Mouse (Mus musculus) urinary bladder, postnatal 36 days (tissue): ENCODE measurements at regions not wholly inside any gene's neighbourhood (a gene's known extent, or its start where the extent isn't known, plus 50 kb on each side); places are given as distances from the start of the nearest gene placed in this dataset.

Experiments
- DNase-seq, 2 experiments: peaks; one replicate each; pipeline ENCODE4 v3.0.0; 2022; ENCODE audit warnings: low spot score in 2 of 2, mixed read lengths in 1 of 2

DNA sequence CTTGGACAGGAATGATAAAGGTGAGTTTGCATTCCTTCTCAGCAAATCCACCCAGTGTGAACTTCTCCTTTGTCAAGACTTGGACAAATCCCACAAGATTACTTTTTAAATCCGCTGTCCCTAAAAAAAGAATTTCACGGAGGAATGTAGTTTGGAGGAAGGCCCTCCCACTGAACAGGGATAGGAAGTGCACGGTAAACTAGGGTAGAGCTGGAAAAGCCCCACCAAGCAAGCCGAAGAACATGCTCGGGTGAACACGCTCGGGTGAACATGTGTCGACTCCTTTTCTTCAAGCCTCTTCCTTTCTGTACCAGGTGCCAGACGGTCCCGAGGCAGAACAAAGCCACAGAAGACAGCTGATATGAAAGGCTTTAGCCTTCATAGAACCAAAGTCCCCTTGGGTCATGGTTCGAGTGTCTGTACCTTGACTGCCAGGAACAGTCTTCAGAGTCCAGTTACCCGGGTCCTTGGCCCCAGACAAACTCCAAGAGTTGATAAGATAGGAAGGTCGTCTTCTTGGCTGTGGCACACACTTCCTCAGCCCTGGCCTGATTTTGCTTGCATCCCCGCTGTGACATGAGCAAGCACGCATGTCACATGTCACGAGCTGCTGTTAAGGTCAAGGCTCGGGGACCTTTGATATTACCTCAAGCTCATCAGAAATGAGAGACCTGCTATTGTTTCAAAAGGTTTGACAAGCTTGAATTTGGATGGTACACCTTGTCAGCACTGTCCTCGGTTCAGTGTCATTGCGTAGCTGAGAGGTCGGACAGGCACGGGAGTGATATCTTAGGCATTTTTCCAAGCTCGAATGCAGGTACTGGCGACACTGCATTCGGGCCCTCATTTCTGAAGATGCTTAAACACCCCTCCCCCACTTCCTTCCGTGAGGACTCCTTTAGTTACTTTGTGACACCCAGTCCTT, 51.5 kb upstream of the Ryk start:
- no peak for DNase-seq

DNA sequence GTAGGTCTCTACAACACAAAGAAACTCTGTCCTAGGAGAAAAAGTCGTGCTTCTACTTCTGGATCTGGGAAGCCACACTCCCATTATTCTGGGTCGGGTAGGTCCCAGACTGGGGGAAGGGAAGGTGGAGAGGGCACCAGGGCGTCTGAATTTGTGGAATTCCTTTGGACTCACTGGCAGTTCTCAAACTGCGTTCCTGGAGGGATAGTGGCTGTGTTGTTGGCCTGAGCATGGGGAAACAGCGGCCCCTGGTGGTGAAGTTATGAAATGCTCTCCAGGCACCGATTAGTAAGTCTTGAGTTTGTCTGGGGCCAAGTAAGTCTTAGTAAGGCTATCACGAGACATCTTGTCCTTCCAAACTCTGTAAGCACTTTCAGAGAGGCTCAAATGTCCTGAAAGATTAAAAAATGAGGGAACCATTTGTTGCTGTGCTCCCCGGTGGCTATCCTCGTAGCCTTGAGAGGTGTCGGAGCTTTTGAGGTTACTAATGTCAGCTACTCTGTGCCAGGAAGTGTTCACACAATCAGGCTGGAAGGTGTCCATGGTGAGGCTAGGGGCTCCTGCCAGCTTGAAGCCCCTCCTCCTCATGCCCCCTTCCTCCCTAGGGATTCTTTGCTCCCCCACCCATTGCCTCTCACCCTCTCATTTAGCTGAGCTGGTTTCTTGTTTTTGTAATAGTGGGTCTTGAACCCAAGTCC, 50.2 kb upstream of the Ryk start:
- DNase-seq: peak; percentile 87 to 89
